Mouse (Mus musculus): Measurements from ENCODE around the gene Serpinb13. TPM values are rescaled to one million over a fixed set of nuclear protein-coding genes. Genes with fewer than 3 reads are reported as not detected.

Gene Serpinb13
- total RNA-seq (2023), result not detected in 2 replicates

GRCm38 (mm10) chr1:106980684-106981083 is at the start of gene Serpinb13:
Gene Serpinb13 (plus strand): TSS chr1:106980984.

GRCm38 (mm10) chr1:106934265-106934664 is 46.5 kb upstream of the Serpinb13 start, which contains the start of gene Serpinb12:
Gene Serpinb12 (plus strand): TSS chr1:106934449.

Other genes starting within 250 kb of the Serpinb13 start
- 8.6 and 12.3 TPM in 2 replicates for gene Kdsr, start 221.3 kb upstream of the Serpinb13 start, total RNA-seq (2023)
- 217 and 290 TPM in 2 replicates for gene Vps4b, start 184.3 kb upstream of the Serpinb13 start, total RNA-seq (2023)
- not detected in 2 replicates for gene Serpinb5, start 119.8 kb upstream of the Serpinb13 start, total RNA-seq (2023)
- 0.38 TPM in 1 of 2 replicates, not detected in the other for gene Serpinb12, start 46.5 kb upstream of the Serpinb13 start, total RNA-seq (2023)
- not detected in 2 replicates for gene Serpinb3a, start 71.3 kb downstream of the Serpinb13 start, total RNA-seq (2023)
- not detected in 2 replicates for gene Serpinb3d, start 102.5 kb downstream of the Serpinb13 start, total RNA-seq (2023)